8 mouse cellular contexts compared by ENCODE assay signal in genomic region chr9:45608097-45609031, GRCm38 (mm10).
DNase-seq lines count a peak whose midpoint lies in the region; ATAC-seq and TF ChIP-seq lines count a peak whose summit lies in the region.

No protein-coding gene starts in this region.

- peak; percentile 59 for DNase-seq in cerebellum, adult 9-10 months
- peak; percentile 64 to 68 for DNase-seq in layer of hippocampus, adult 18-20 months (ENCODE audit: low spot score in 2 of 2)
- no peak for DNase-seq in stomach, postnatal 0 days (ENCODE audit: low spot score)

- H3K4me3 ChIP-seq in embryonic facial prominence, embryonic 15.5 days (replicated peaks), result no peak overlapping the region
- no peak overlapping the region for H3K4me3 ChIP-seq in neural tube, embryonic 13.5 days
- H3K4me3 ChIP-seq in stomach, postnatal 0 days (ENCODE audit: low read depth, low read length), result no peak overlapping the region

- H3K9me3 ChIP-seq in embryonic facial prominence, embryonic 15.5 days (replicated peaks), result no peaks in the 10 kb centered on the region
- no peaks in the 10 kb centered on the region for H3K9me3 ChIP-seq in neural tube, embryonic 13.5 days
- H3K9me3 ChIP-seq in stomach, postnatal 0 days (ENCODE audit: control insufficient read depth, low read length), result no peaks in the 10 kb centered on the region

- TF ChIP-seq EP300 in stomach, postnatal 0 days (optimal IDR thresholded peaks at IDR 0.05), result no peak

- H3K4me2 ChIP-seq in embryonic facial prominence, embryonic 15.5 days (replicated peaks), result no peak overlapping the region
- no peak overlapping the region for H3K4me2 ChIP-seq in neural tube, embryonic 13.5 days
- no peak overlapping the region for H3K4me2 ChIP-seq in stomach, postnatal 0 days (replicated peaks; ENCODE audit: low read depth)

- 30% methylated on average over 13 of the region's 13 CpGs for WGBS in embryonic facial prominence, embryonic 15.5 days
- 21% methylated on average over 13 of the region's 13 CpGs for WGBS in neural tube, embryonic 13.5 days
- WGBS in stomach, postnatal 0 days, result 45% methylated on average over 13 of the region's 13 CpGs

- H3K9ac ChIP-seq in embryonic facial prominence, embryonic 15.5 days, result no peak overlapping the region
- no peak overlapping the region for H3K9ac ChIP-seq in neural tube, embryonic 13.5 days
- H3K9ac ChIP-seq in stomach, postnatal 0 days (ENCODE audit: low read length), result no peak overlapping the region

- no peak for ATAC-seq in cerebellum, adult (ENCODE audit: insufficient number of reproducible peaks, low FRiP score, low TSS enrichment)
- ATAC-seq in embryonic facial prominence, embryonic 15.5 days (ENCODE audit: insufficient number of reproducible peaks, low FRiP score, low TSS enrichment, low read depth), result peak; percentile 66
- peak; percentile 85 for ATAC-seq in neural tube, embryonic 13.5 days (ENCODE audit: low read depth)
- ATAC-seq in stomach, postnatal 0 days (ENCODE audit: low FRiP score, low TSS enrichment), result no peak
- no peak for ATAC-seq in activated CD4-positive, CD25-positive, alpha-beta regulatory T cell, adult 4 months
- ATAC-seq in megakaryocyte progenitor cell, adult 5-6 weeks (replicated peaks; ENCODE audit: poor library complexity), result no peak

- H3K36me3 ChIP-seq in embryonic facial prominence, embryonic 15.5 days, result no peaks in the 10 kb centered on the region
- H3K36me3 ChIP-seq in neural tube, embryonic 13.5 days, result no peaks in the 10 kb centered on the region
- H3K36me3 ChIP-seq in stomach, postnatal 0 days (ENCODE audit: control insufficient read depth, insufficient read depth, low read length), result no peaks in the 10 kb centered on the region

- no peak overlapping the region for H3K27ac ChIP-seq in embryonic facial prominence, embryonic 15.5 days (replicated peaks)
- peak overlapping the region; percentile 85 for H3K27ac ChIP-seq in neural tube, embryonic 13.5 days (replicated peaks)
- H3K27ac ChIP-seq in stomach, postnatal 0 days (replicated peaks), result no peak overlapping the region

- no peaks in the 10 kb centered on the region for H3K4me1 ChIP-seq in embryonic facial prominence, embryonic 15.5 days
- peaks cover 48% of the 10 kb centered on the region for H3K4me1 ChIP-seq in neural tube, embryonic 13.5 days (replicated peaks)
- H3K4me1 ChIP-seq in stomach, postnatal 0 days (replicated peaks; ENCODE audit: control insufficient read depth, insufficient read depth), result no peaks in the 10 kb centered on the region

- no peaks in the 10 kb centered on the region for H3K27me3 ChIP-seq in embryonic facial prominence, embryonic 15.5 days
- H3K27me3 ChIP-seq in neural tube, embryonic 13.5 days, result no peaks in the 10 kb centered on the region
- no peaks in the 10 kb centered on the region for H3K27me3 ChIP-seq in stomach, postnatal 0 days (ENCODE audit: control insufficient read depth, insufficient read depth, low read length)

- no peak for TF ChIP-seq CTCF in stomach, postnatal 0 days (IDR thresholded peaks at IDR 0.05; ENCODE audit: low read depth)

Comparison
In these comparisons a context has a peak if more than half of its experiments do, and no peak if none do; other contexts are left out.
1. ATAC-seq: peak in embryonic facial prominence, embryonic 15.5 days (single experiment) and neural tube, embryonic 13.5 days (single experiment); none in cerebellum, adult (single experiment), stomach, postnatal 0 days (single experiment), activated CD4-positive, CD25-positive, alpha-beta regulatory T cell, adult 4 months (single experiment) and megakaryocyte progenitor cell, adult 5-6 weeks (single experiment).